Comparison of ENCODE assay signal across 8 mouse cellular contexts in the genomic region with DNA sequence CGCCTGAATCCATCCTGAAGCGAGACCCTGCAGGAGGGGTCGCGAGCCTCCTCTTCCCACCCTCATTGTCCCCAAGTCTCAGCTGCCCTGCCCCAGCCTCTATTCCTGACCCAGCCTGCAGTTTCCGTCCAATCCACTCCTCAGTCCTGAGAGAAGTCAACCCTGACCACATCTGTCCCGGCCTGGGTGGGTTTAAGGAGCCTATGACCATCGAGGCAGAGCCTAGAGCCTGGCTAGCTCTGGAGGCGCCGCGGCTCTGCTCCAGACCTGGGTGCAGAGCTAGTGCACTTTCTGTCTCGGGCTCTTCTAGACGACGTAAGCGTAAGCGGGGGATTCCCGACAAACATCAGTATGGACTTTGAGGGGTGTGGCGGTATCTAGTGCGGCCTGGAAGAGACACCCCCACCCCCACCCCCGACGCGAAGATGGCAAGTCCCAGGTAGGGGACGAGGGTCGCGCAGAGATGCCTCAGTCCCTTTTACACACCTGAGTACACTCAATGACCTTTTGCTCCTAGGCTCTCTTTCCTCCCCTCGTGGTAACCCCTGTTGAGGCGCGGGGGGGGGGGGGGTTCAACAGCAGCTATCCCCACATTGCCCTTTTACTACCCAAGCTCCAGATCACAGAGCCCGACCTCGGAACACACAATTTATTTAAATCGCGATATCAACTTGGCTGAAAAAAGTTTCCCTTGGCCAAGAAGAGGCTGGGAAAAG. TPM values are rescaled to one million over a fixed set of nuclear protein-coding genes. Genes with fewer than 3 reads are reported as not detected.
A peak's percentile ranks its signal among the peaks of the same experiment; 100 is the strongest.
DNase-seq lines count a peak whose midpoint lies in the region; ATAC-seq lines count a peak whose summit lies in the region.

No protein-coding gene starts in this region.

- H3K36me3 ChIP-seq in forebrain, embryonic 10.5 days (replicated peaks): peaks cover 10% of the 10 kb centered on the region
- H3K36me3 ChIP-seq in limb, embryonic 15.5 days: peaks cover 8% of the 10 kb centered on the region

- 0 out of 2 replicates have a peak overlapping the region, but pooled peaks have one; percentile 39 for H3K9ac ChIP-seq in limb, embryonic 15.5 days

- H3K27me3 ChIP-seq in forebrain, embryonic 10.5 days (ENCODE audit: poor library complexity, severe bottlenecking): peaks cover 92% of the 10 kb centered on the region
- peaks cover 65% of the 10 kb centered on the region for H3K27me3 ChIP-seq in limb, embryonic 15.5 days

- H3K4me2 ChIP-seq in limb, embryonic 15.5 days: peak overlapping the region; percentile 99

- peak overlapping the region; percentile 70 for H3K4me3 ChIP-seq in forebrain, embryonic 10.5 days
- H3K4me3 ChIP-seq in limb, embryonic 15.5 days: peak overlapping the region; percentile 80

- DNase-seq in embryo, embryonic 11 days: peak; percentile 55
- DNase-seq in embryo, embryonic 9.5 days (ENCODE audit: extremely low spot score): no peak
- DNase-seq in A20 (ENCODE audit: low read depth, low spot score): peak; percentile 73
- DNase-seq in forebrain, embryonic 10.5 days (ENCODE audit: extremely low spot score, low spot score): peak; percentile 31
- DNase-seq in frontal cortex, postnatal 10 days (ENCODE audit: low spot score in 2 of 2): no peak
- no peak for DNase-seq in ovary, postnatal 14 days (ENCODE audit: low spot score)

- H3K4me1 ChIP-seq in forebrain, embryonic 10.5 days: peaks cover 95% of the 10 kb centered on the region
- H3K4me1 ChIP-seq in limb, embryonic 15.5 days: peaks cover 83% of the 10 kb centered on the region

- ATAC-seq in limb, embryonic 15.5 days (ENCODE audit: insufficient number of reproducible peaks, low FRiP score, low TSS enrichment, low read depth): no peak
- no peak for ATAC-seq in inflammation-experienced regulatory T-cells, adult 6 months

- H3K9me3 ChIP-seq in forebrain, embryonic 10.5 days: no peaks in the 10 kb centered on the region
- H3K9me3 ChIP-seq in limb, embryonic 15.5 days: no peaks in the 10 kb centered on the region

- WGBS in forebrain, embryonic 10.5 days: under 1% methylated on average over 31 of the region's 31 CpGs
- 1% methylated on average over 31 of the region's 31 CpGs for WGBS in limb, embryonic 15.5 days

- peak overlapping the region; percentile 94 for H3K27ac ChIP-seq in forebrain, embryonic 10.5 days
- H3K27ac ChIP-seq in limb, embryonic 15.5 days: peak overlapping the region; percentile 89

RNA-seq across cellular contexts. Expression of gene Cbx8, which starts 1.1 kb away (rescaled TPM):
- polyA plus RNA-seq in forebrain, embryonic 10.5 days (2016; fragmentation: Nextera tagmentation; extraction: Ambion mirVana): 9.5 and 11.3 TPM in 2 replicates
- 8.9 and 9.6 TPM in 2 replicates for polyA plus RNA-seq in limb, embryonic 15.5 days (2015; fragmentation: Nextera tagmentation; extraction: Ambion mirVana)
- polyA plus RNA-seq in inflammation-experienced regulatory T-cells, adult 6 months (2017; shearing (Covaris generic)): 1 to 10 TPM; 6.5 to 7.6 (median 7.5) TPM

RNA-seq across cellular contexts. Expression of gene Cbx2, which starts 19.1 kb away (rescaled TPM):
- 115 and 127 TPM in 2 replicates for polyA plus RNA-seq in forebrain, embryonic 10.5 days (2016; fragmentation: Nextera tagmentation; extraction: Ambion mirVana)
- 30.4 and 32.3 TPM in 2 replicates for polyA plus RNA-seq in limb, embryonic 15.5 days (2015; fragmentation: Nextera tagmentation; extraction: Ambion mirVana)
- 1 to 10 TPM in 2 of 3 experiments, under 1 TPM in 1; 0.83 to 1.6 (median 1.0) TPM for polyA plus RNA-seq in inflammation-experienced regulatory T-cells, adult 6 months (2017; shearing (Covaris generic))

RNA-seq across cellular contexts. Expression of gene Cbx4, which starts 44.1 kb away (rescaled TPM):
- 3.3 and 4.6 TPM in 2 replicates for polyA plus RNA-seq in forebrain, embryonic 10.5 days (2016; fragmentation: Nextera tagmentation; extraction: Ambion mirVana)
- polyA plus RNA-seq in limb, embryonic 15.5 days (2015; fragmentation: Nextera tagmentation; extraction: Ambion mirVana): 13.8 and 16.4 TPM in 2 replicates
- 1 to 10 TPM; 2.0 to 3.6 (median 2.3) TPM for polyA plus RNA-seq in inflammation-experienced regulatory T-cells, adult 6 months (2017; shearing (Covaris generic))

RNA-seq across cellular contexts. Expression of gene Enpp7, which starts 53.9 kb away (rescaled TPM):
- polyA plus RNA-seq in forebrain, embryonic 10.5 days (2016; fragmentation: Nextera tagmentation; extraction: Ambion mirVana): not detected in 2 replicates
- not detected in 2 replicates for polyA plus RNA-seq in limb, embryonic 15.5 days (2015; fragmentation: Nextera tagmentation; extraction: Ambion mirVana)
- polyA plus RNA-seq in inflammation-experienced regulatory T-cells, adult 6 months (2017; shearing (Covaris generic)): not detected

Comparison
In these comparisons a context has a peak if more than half of its experiments do, and no peak if none do; other contexts are left out.
1. DNase-seq: peak in embryo, embryonic 11 days (single experiment), A20 (single experiment) and forebrain, embryonic 10.5 days (single experiment); none in embryo, embryonic 9.5 days (single experiment), frontal cortex, postnatal 10 days (0 of 2) and ovary, postnatal 14 days (single experiment).
2. RNA of gene Cbx2, which starts 19.1 kb away (polyA plus RNA-seq): 115 to 127 TPM in forebrain, embryonic 10.5 days and 30.4 to 32.3 TPM in limb, embryonic 15.5 days; 0.83 to 1.6 TPM in inflammation-experienced regulatory T-cells, adult 6 months; every median in the first group is over 10 times any median in the second.